Mouse (Mus musculus) liver, embryonic 15.5 days (tissue): ENCODE measurements at regions not wholly inside any gene's neighbourhood (a gene's known extent, or its start where the extent isn't known, plus 50 kb on each side); places are given as distances from the start of the nearest gene placed in this dataset.
A peak's percentile ranks its signal among the peaks of the same experiment; 100 is the strongest.

ENCODE experiments used
- ATAC-seq: fragments of 200-750 bp; cut with Nextera tagmentation; 2 replicates; pipeline ENCODE4 v1.8.0; 2017; ENCODE audit warnings: moderate number of reproducible peaks, mild to moderate bottlenecking, moderate library complexity; ENCODE audit not compliant: insufficient read depth
- H3K27ac ChIP-seq: fragments of 300-500 bp; sonication (generic); replicated peaks from 2 replicates; pipeline ENCODE4 v1.5.1; 2015; ENCODE audit warnings: mild to moderate bottlenecking, inconsistent platforms
- H3K27me3 ChIP-seq: fragments of 300-500 bp; sonication (generic); 2 replicates; pipeline ENCODE4 v1.6.1; 2015; ENCODE audit warnings: mild to moderate bottlenecking, inconsistent platforms
- H3K36me3 ChIP-seq: fragments of 300-500 bp; sonication (generic); replicated peaks from 2 replicates; pipeline ENCODE4 v1.6.1; 2015; ENCODE audit warnings: moderate library complexity, mild to moderate bottlenecking, inconsistent platforms
- H3K4me1 ChIP-seq: fragments of 300-500 bp; sonication (generic); replicated peaks from 2 replicates; pipeline ENCODE4 v1.6.1; 2015; ENCODE audit warnings: inconsistent platforms
- H3K4me2 ChIP-seq: fragments of 300-500 bp; sonication (generic); 2 replicates; pipeline ENCODE4 v1.6.1; 2015; ENCODE audit warnings: moderate library complexity, mild to moderate bottlenecking, inconsistent platforms
- H3K4me3 ChIP-seq: fragments of 300-500 bp; sonication (generic); replicated peaks from 2 replicates; pipeline ENCODE4 v1.5.1; 2015; ENCODE audit warnings: mild to moderate bottlenecking, inconsistent platforms
- H3K9ac ChIP-seq: fragments of 300-500 bp; sonication (generic); 2 replicates; pipeline ENCODE4 v1.6.1; 2015; ENCODE audit warnings: moderate library complexity, mild to moderate bottlenecking, inconsistent platforms
- H3K9me3 ChIP-seq: fragments of 300-500 bp; sonication (generic); replicated peaks from 2 replicates; pipeline ENCODE4 v1.6.1; 2016; ENCODE audit warnings: inconsistent platforms
- WGBS: fragments of 180-500 bp; shearing (Covaris S2); methylation state at CpG from one replicate; pipeline ENCODE4 v1.1.7; 2015; ENCODE audit warnings: mixed read lengths; ENCODE audit not compliant: insufficient replicate concordance; 5-methylcytosine and 5-hydroxymethylcytosine counted together

GRCm38 (mm10) chr7:70300516-70300915 is 66.0 kb downstream of the Nr2f2 start:
- Histone ChIP-seq H3K4me3 (no peak overlapping the region), H3K9ac (no peak overlapping the region), H3K27me3 (no peaks in the 10 kb centered on the region), H3K27ac (no peak overlapping the region), H3K4me2 (no peak overlapping the region), H3K36me3 (no peaks in the 10 kb centered on the region), H3K9me3 (no peaks in the 10 kb centered on the region), H3K4me1 (no peaks in the 10 kb centered on the region)
- ATAC-seq, result no peak
- WGBS, result 51% methylated on average over 5 of the region's 5 CpGs

GRCm38 (mm10) chr7:70291431-70291830 is 75.1 kb downstream of the Nr2f2 start:
- no peak for ATAC-seq
- no peaks in the 10 kb centered on the region for H3K4me1 ChIP-seq
- H3K4me2 ChIP-seq, result no peak overlapping the region
- H3K9ac ChIP-seq, result no peak overlapping the region
- H3K36me3 ChIP-seq, result no peaks in the 10 kb centered on the region
- 70% methylated on average over 6 of the region's 6 CpGs for WGBS
- no peak overlapping the region for H3K4me3 ChIP-seq
- H3K9me3 ChIP-seq, result no peaks in the 10 kb centered on the region
- H3K27me3 ChIP-seq, result peaks cover 33% of the 10 kb centered on the region
- H3K27ac ChIP-seq, result no peak overlapping the region

GRCm38 (mm10) chr7:70290733-70291320 is 75.7 kb downstream of the Nr2f2 start:
- peaks cover 36% of the 10 kb centered on the region for H3K27me3 ChIP-seq
- H3K9me3 ChIP-seq, result no peaks in the 10 kb centered on the region
- no peak overlapping the region for H3K4me2 ChIP-seq
- no peak overlapping the region for H3K4me3 ChIP-seq
- no peaks in the 10 kb centered on the region for H3K4me1 ChIP-seq
- ATAC-seq, result no peak
- no peak overlapping the region for H3K27ac ChIP-seq
- no peaks in the 10 kb centered on the region for H3K36me3 ChIP-seq
- WGBS, result 60% methylated on average over 8 of the region's 8 CpGs
- no peak overlapping the region for H3K9ac ChIP-seq

- WGBS, result 31% methylated on average over 6 of the region's 6 CpGs
These were observed 76.3 kb downstream of the Nr2f2 start for GRCm38 (mm10) chr7:70290277-70290676.

GRCm38 (mm10) chr7:70288621-70289020 is 77.9 kb downstream of the Nr2f2 start:
- H3K36me3 ChIP-seq, result no peaks in the 10 kb centered on the region
- no peak overlapping the region for H3K27ac ChIP-seq
- H3K4me1 ChIP-seq, result no peaks in the 10 kb centered on the region
- H3K4me2 ChIP-seq, result no peak overlapping the region
- WGBS, result 9% methylated on average over 5 of the region's 5 CpGs
- H3K9ac ChIP-seq, result no peak overlapping the region
- ATAC-seq, result no peak
- no peaks in the 10 kb centered on the region for H3K9me3 ChIP-seq
- peaks cover 56% of the 10 kb centered on the region for H3K27me3 ChIP-seq
- H3K4me3 ChIP-seq, result no peak overlapping the region

More at GRCm38 (mm10) chr7:70290277-70290676, 76.3 kb downstream of the Nr2f2 start:
- H3K4me2 ChIP-seq, result no peak overlapping the region
- no peaks in the 10 kb centered on the region for H3K36me3 ChIP-seq
- ATAC-seq, result no peak
- peaks cover 42% of the 10 kb centered on the region for H3K27me3 ChIP-seq
- H3K9me3 ChIP-seq, result no peaks in the 10 kb centered on the region
- no peak overlapping the region for H3K4me3 ChIP-seq
- H3K27ac ChIP-seq, result no peak overlapping the region
- H3K9ac ChIP-seq, result no peak overlapping the region
- H3K4me1 ChIP-seq, result no peaks in the 10 kb centered on the region

- Histone ChIP-seq H3K27ac (no peak overlapping the region), H3K4me3 (no peak overlapping the region), H3K36me3 (no peaks in the 10 kb centered on the region), H3K4me2 (peak overlapping the region; percentile 30), H3K27me3 (peaks cover 62% of the 10 kb centered on the region), H3K4me1 (no peaks in the 10 kb centered on the region), H3K9me3 (no peaks in the 10 kb centered on the region), H3K9ac (no peak overlapping the region)
- ATAC-seq, result no peak
- WGBS, result 1% methylated on average over 29 of the region's 29 CpGs
These were observed 78.6 kb downstream of the Nr2f2 start for GRCm38 (mm10) chr7:70287891-70288421.

- WGBS, result 2% methylated on average over 14 of the region's 14 CpGs
- ATAC-seq, result no peak
- Histone ChIP-seq H3K4me1 (no peaks in the 10 kb centered on the region), H3K4me2 (no peak overlapping the region), H3K36me3 (no peaks in the 10 kb centered on the region), H3K9ac (no peak overlapping the region), H3K9me3 (no peaks in the 10 kb centered on the region), H3K4me3 (no peak overlapping the region), H3K27me3 (peaks cover 72% of the 10 kb centered on the region), H3K27ac (no peak overlapping the region)
These were observed 79.6 kb downstream of the Nr2f2 start for GRCm38 (mm10) chr7:70286836-70287355.

GRCm38 (mm10) chr7:70285344-70285743 is 81.2 kb downstream of the Nr2f2 start:
- H3K27me3 ChIP-seq, result peaks cover 87% of the 10 kb centered on the region
- 7% methylated on average over 3 of the region's 3 CpGs for WGBS
- ATAC-seq, result no peak

GRCm38 (mm10) chr7:70283836-70284235 is 82.7 kb downstream of the Nr2f2 start:
- ATAC-seq, result no peak
- Histone ChIP-seq H3K27ac (no peak overlapping the region), H3K4me2 (no peak overlapping the region), H3K4me1 (no peaks in the 10 kb centered on the region), H3K9ac (no peak overlapping the region), H3K4me3 (no peak overlapping the region), H3K27me3 (peaks cover 93% of the 10 kb centered on the region), H3K9me3 (no peaks in the 10 kb centered on the region), H3K36me3 (no peaks in the 10 kb centered on the region)
- 0% methylated on average over 1 of the region's 1 CpGs for WGBS

More at GRCm38 (mm10) chr7:70285344-70285743, 81.2 kb downstream of the Nr2f2 start:
- H3K4me1 ChIP-seq, result no peaks in the 10 kb centered on the region
- H3K4me3 ChIP-seq, result no peak overlapping the region
- H3K36me3 ChIP-seq, result no peaks in the 10 kb centered on the region
- no peaks in the 10 kb centered on the region for H3K9me3 ChIP-seq
- no peak overlapping the region for H3K27ac ChIP-seq
- H3K4me2 ChIP-seq, result no peak overlapping the region
- no peak overlapping the region for H3K9ac ChIP-seq

GRCm38 (mm10) chr7:70283166-70283565 is 83.4 kb downstream of the Nr2f2 start:
- Histone ChIP-seq H3K27ac (no peak overlapping the region), H3K4me3 (no peak overlapping the region), H3K36me3 (no peaks in the 10 kb centered on the region), H3K9me3 (no peaks in the 10 kb centered on the region), H3K4me1 (no peaks in the 10 kb centered on the region), H3K4me2 (no peak overlapping the region), H3K9ac (no peak overlapping the region), H3K27me3 (peaks cover 91% of the 10 kb centered on the region)
- WGBS, result 3% methylated on average over 4 of the region's 4 CpGs
- no peak for ATAC-seq

GRCm38 (mm10) chr7:70281891-70282515 is 84.5 kb downstream of the Nr2f2 start:
- no peaks in the 10 kb centered on the region for H3K9me3 ChIP-seq
- WGBS, result 4% methylated on average over 11 of the region's 11 CpGs
- no peak overlapping the region for H3K4me2 ChIP-seq
- no peak overlapping the region for H3K4me3 ChIP-seq
- no peak overlapping the region for H3K27ac ChIP-seq
- ATAC-seq, result no peak
- H3K9ac ChIP-seq, result no peak overlapping the region
- no peaks in the 10 kb centered on the region for H3K4me1 ChIP-seq
- peaks cover 79% of the 10 kb centered on the region for H3K27me3 ChIP-seq
- no peaks in the 10 kb centered on the region for H3K36me3 ChIP-seq
